Mouse (Mus musculus) MEL (cell line): ENCODE measurements around the gene Apobec3. TPM values are rescaled to one million over a fixed set of nuclear protein-coding genes. Genes with fewer than 3 reads are reported as not detected.
A peak's percentile ranks its signal among the peaks of the same experiment; 100 is the strongest.

Experiments
- DNase-seq: peaks from one replicate; pipeline ENCODE4 v3.0.0; 2011; ENCODE audit warnings: low read depth, low spot score
- H3K27ac ChIP-seq: 2 replicates; pipeline ENCODE4 v1.5.1; 2012; ENCODE audit warnings: low read depth, mild to moderate bottlenecking, control low read depth, low read length, moderate library complexity; ENCODE audit not compliant: control insufficient read depth
- H3K27me3 ChIP-seq, 2 experiments: fragments of 150-350 bp in 1 of 2; sonication (generic) in 1 of 2; 2 replicates each; pipeline ENCODE4 v1.6.1; 2012; ENCODE audit warnings: low read length in 2 of 2, mild to moderate bottlenecking in 2 of 2, improper control_type of control experiment in 1 of 2, moderate library complexity in 1 of 2; ENCODE audit not compliant: insufficient read depth in 2 of 2, control insufficient read depth in 1 of 2
- H3K36me3 ChIP-seq, 2 experiments: 2 replicates each; pipeline ENCODE4 v1.6.1; 2012 to 2014; ENCODE audit warnings: low read length in 2 of 2, improper control_type of control experiment in 1 of 2, inconsistent platforms in 1 of 2, mild to moderate bottlenecking in 1 of 2; ENCODE audit not compliant: insufficient read depth in 2 of 2, control insufficient read depth in 1 of 2
- H3K4me1 ChIP-seq, 2 experiments: fragments of 150-350 bp in 1 of 2; sonication (generic) in 1 of 2; 2 replicates each; pipeline ENCODE4 v1.6.1; 2012; ENCODE audit warnings: low read length in 2 of 2, improper control_type of control experiment in 1 of 2, mild to moderate bottlenecking in 1 of 2; ENCODE audit not compliant: insufficient read depth in 2 of 2, control insufficient read depth in 1 of 2
- H3K4me3 ChIP-seq, 2 experiments: fragments of 150-350 bp in 1 of 2; sonication (generic) in 1 of 2; 2 replicates each; pipeline ENCODE4 v1.5.1; 2012; ENCODE audit warnings: low read depth in 2 of 2, low read length in 2 of 2, mild to moderate bottlenecking in 2 of 2, moderate library complexity in 2 of 2, control low read depth in 1 of 2, improper control_type of control experiment in 1 of 2; ENCODE audit not compliant: control insufficient read depth in 1 of 2, insufficient read depth in 1 of 2
- H3K79me2 ChIP-seq: 2 replicates; pipeline ENCODE4 v1.6.1; 2012; ENCODE audit warnings: mild to moderate bottlenecking, low read length, moderate library complexity; ENCODE audit not compliant: control insufficient read depth, poor library complexity, insufficient read depth
- H3K9ac ChIP-seq: 2 replicates; pipeline ENCODE4 v1.6.1; 2012; ENCODE audit warnings: low read depth, mild to moderate bottlenecking, control low read depth, low read length, moderate library complexity; ENCODE audit not compliant: control insufficient read depth, poor library complexity, severe bottlenecking
- H3K9me3 ChIP-seq: fragments of 150-350 bp; sonication (generic); replicated peaks from 2 replicates; pipeline ENCODE4 v1.6.1; 2012; ENCODE audit warnings: mild to moderate bottlenecking, low read length, improper control_type of control experiment, moderate library complexity; ENCODE audit not compliant: insufficient read depth
- CHD1 ChIP-seq: IDR thresholded peaks from 2 replicates; pipeline ENCODE4 v1.6.1; 2012; ENCODE audit warnings: low read depth, mild to moderate bottlenecking, inconsistent platforms, low read length, improper control_type of control experiment
- CTCF ChIP-seq, 3 experiments: IDR thresholded peaks in 2 of 3; conservative IDR thresholded peaks in 1 of 3; 2 replicates each; pipeline ENCODE4 v1.5.1; 2011 to 2012; ENCODE audit warnings: low read length in 3 of 3, low read depth in 2 of 3, mild to moderate bottlenecking in 2 of 3, improper control_type of control experiment in 1 of 3, inconsistent platforms in 1 of 3, mixed read lengths in 1 of 3, moderate library complexity in 1 of 3; ENCODE audit not compliant: control insufficient read depth in 1 of 3, insufficient read depth in 1 of 3, poor library complexity in 1 of 3, severe bottlenecking in 1 of 3
- EP300 ChIP-seq, 2 experiments: IDR thresholded peaks; 2 replicates each; pipeline ENCODE4 v1.6.1; 2011; ENCODE audit warnings: improper control_type of control experiment in 2 of 2, low read length in 2 of 2, low read depth in 1 of 2, mild to moderate bottlenecking in 1 of 2
- ETS1 ChIP-seq: IDR thresholded peaks from 2 replicates; pipeline ENCODE4 v1.6.1; 2012; ENCODE audit warnings: low read depth, mild to moderate bottlenecking, inconsistent platforms, low read length, improper control_type of control experiment, moderate library complexity
- GATA1 ChIP-seq: IDR thresholded peaks from 2 replicates; pipeline ENCODE4 v1.6.1; 2011; ENCODE audit warnings: low read depth, low read length, improper control_type of control experiment
- HCFC1 ChIP-seq: IDR thresholded peaks from 2 replicates; pipeline ENCODE4 v1.6.1; 2012; ENCODE audit warnings: low read depth, mild to moderate bottlenecking, inconsistent platforms, low read length, improper control_type of control experiment, moderate library complexity
- MAFK ChIP-seq: IDR thresholded peaks from 2 replicates; pipeline ENCODE4 v1.6.1; 2011; ENCODE audit warnings: low read depth, mild to moderate bottlenecking, low read length, improper control_type of control experiment, borderline replicate concordance
- MAZ ChIP-seq: IDR thresholded peaks from 2 replicates; pipeline ENCODE4 v1.6.1; 2012; ENCODE audit warnings: low read depth, mild to moderate bottlenecking, inconsistent platforms, low read length, improper control_type of control experiment
- MEF2A ChIP-seq: IDR thresholded peaks from 2 replicates; pipeline ENCODE4 v1.6.1; 2014; ENCODE audit warnings: low read depth, mild to moderate bottlenecking, inconsistent platforms, low read length, improper control_type of control experiment; ENCODE audit not compliant: poor library complexity, insufficient replicate concordance, severe bottlenecking; ENCODE audit errors: extremely low read depth
- NELFE ChIP-seq: IDR thresholded peaks from 2 replicates; pipeline ENCODE4 v1.6.1; 2011; ENCODE audit warnings: low read depth, low read length, improper control_type of control experiment
- NRF1 ChIP-seq: IDR thresholded peaks from 2 replicates; pipeline ENCODE4 v1.6.1; 2014; ENCODE audit warnings: low read depth, mild to moderate bottlenecking, inconsistent platforms, low read length, improper control_type of control experiment, moderate library complexity; ENCODE audit not compliant: poor library complexity, insufficient read depth, severe bottlenecking
- POLR2A ChIP-seq, 2 experiments: IDR thresholded peaks; 2 replicates each; pipeline ENCODE4 v1.6.1; 2011 to 2012; ENCODE audit warnings: low read length in 2 of 2, mild to moderate bottlenecking in 2 of 2, control low read depth in 1 of 2, improper control_type of control experiment in 1 of 2, low read depth in 1 of 2, moderate library complexity in 1 of 2; ENCODE audit not compliant: control insufficient read depth in 1 of 2, insufficient read depth in 1 of 2, poor library complexity in 1 of 2
- POLR2AphosphoS2 ChIP-seq: IDR thresholded peaks from 2 replicates; pipeline ENCODE4 v1.6.1; 2011; ENCODE audit warnings: low read length, improper control_type of control experiment
- RAD21 ChIP-seq: IDR thresholded peaks from 2 replicates; pipeline ENCODE4 v1.6.1; 2011; ENCODE audit warnings: mild to moderate bottlenecking, low read depth, low read length, improper control_type of control experiment
- SIN3A ChIP-seq: IDR thresholded peaks from 2 replicates; pipeline ENCODE4 v1.6.1; 2012; ENCODE audit warnings: low read length, improper control_type of control experiment, inconsistent platforms
- SMC3 ChIP-seq: IDR thresholded peaks from 2 replicates; pipeline ENCODE4 v1.6.1; 2011; ENCODE audit warnings: low read depth, low read length, improper control_type of control experiment
- TAL1 ChIP-seq: IDR thresholded peaks from 2 replicates; pipeline ENCODE4 v1.6.1; 2012; ENCODE audit warnings: mild to moderate bottlenecking, inconsistent platforms, low read length, moderate library complexity, mixed read lengths
- UBTF ChIP-seq: IDR thresholded peaks from 2 replicates; pipeline ENCODE4 v1.6.1; 2012; ENCODE audit warnings: low read depth, mild to moderate bottlenecking, inconsistent platforms, low read length, improper control_type of control experiment, moderate library complexity, borderline replicate concordance; ENCODE audit not compliant: insufficient read depth
- USF2 ChIP-seq, 2 experiments: IDR thresholded peaks; 2 replicates each; pipeline ENCODE4 v1.6.1; 2011 to 2012; ENCODE audit warnings: improper control_type of control experiment in 2 of 2, low read length in 2 of 2, borderline replicate concordance in 1 of 2, inconsistent platforms in 1 of 2, low read depth in 1 of 2, mild to moderate bottlenecking in 1 of 2; ENCODE audit not compliant: insufficient read depth in 1 of 2
- ZC3H11A ChIP-seq: IDR thresholded peaks from 2 replicates; pipeline ENCODE4 v1.6.1; 2012; ENCODE audit warnings: low read depth, mild to moderate bottlenecking, inconsistent platforms, low read length, improper control_type of control experiment
- ZKSCAN1 ChIP-seq: IDR thresholded peaks from 2 replicates; pipeline ENCODE4 v1.6.1; 2012; ENCODE audit warnings: low read depth, mild to moderate bottlenecking, inconsistent platforms, low read length, improper control_type of control experiment, moderate library complexity
- ZMIZ1 ChIP-seq: IDR thresholded peaks from 2 replicates; pipeline ENCODE4 v1.6.1; 2012; ENCODE audit warnings: low read depth, mild to moderate bottlenecking, inconsistent platforms, low read length, improper control_type of control experiment, moderate library complexity
- ZNF384 ChIP-seq: IDR thresholded peaks from 2 replicates; pipeline ENCODE4 v1.6.1; 2012; ENCODE audit warnings: low read depth, mild to moderate bottlenecking, inconsistent platforms, low read length, improper control_type of control experiment
- polyA plus RNA-seq, 2 experiments: library from polyadenylated mRNA; stranded (reverse) in 1 of 2; unstranded in 1 of 2; fragments of >175 nt in 1 of 2; fragments of >200 nt in 1 of 2; gene quantifications; 2 replicates each; pipeline versions ENCODE4 v1.2.1 to v1.2.4; 2012; ENCODE audit warnings: low replicate concordance in 2 of 2, low read depth in 1 of 2; ENCODE audit not compliant: insufficient read length in 2 of 2, insufficient read depth in 1 of 2, missing spikeins in 1 of 2
- total RNA-seq: library from RNA; depleted of rRNA; stranded (reverse); fragments of 300-350 nt; gene quantifications from 2 replicates; pipeline ENCODE4 v1.2.3, GENCODE M21; 2012

The Apobec3 gene
- total and polyA plus RNA-seq, 3 experiments, result 22.2 to 38.6 TPM; not detected in 1

DNA sequence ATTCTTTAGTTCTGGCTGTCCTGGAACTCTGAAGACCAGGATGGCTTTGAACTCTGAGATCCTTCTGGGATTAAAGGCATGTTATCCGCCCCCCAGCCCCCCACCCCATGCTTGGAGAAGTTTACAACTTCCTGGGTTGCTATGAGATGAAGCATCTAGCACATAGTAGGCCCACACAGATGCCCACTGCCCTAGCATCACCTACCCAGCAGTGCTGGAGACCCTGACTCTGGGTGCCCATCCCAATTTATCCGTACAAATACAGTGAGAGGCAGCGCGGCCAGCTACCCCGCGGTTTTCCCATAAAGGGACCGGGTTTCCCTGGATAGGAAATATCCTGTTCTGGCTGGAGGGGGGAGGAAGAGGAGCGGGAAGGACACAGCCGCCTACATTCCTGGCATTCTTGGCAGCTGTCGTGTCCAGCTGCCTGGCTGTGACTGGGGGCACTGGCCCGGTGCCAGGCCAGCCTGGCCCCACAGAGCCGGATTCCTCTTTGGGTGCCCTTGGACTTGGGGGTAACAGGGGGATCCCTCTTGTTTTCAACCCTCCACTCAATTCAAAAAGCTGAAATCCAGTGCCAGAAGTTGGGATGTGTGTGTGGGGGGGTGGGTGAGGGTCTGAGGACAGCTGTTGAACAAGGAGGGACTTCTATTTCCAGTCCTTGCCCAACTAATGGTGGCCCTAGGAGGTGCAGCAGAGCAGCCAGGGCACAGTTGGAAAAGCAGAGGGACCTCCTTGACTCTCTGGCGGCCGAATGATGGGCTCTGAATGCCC lies 60.5 kb downstream of the Apobec3 start:
- no peak for DNase-seq
- Histone ChIP-seq H3K9ac (no peak overlapping the region), H3K36me3 (no peaks in the 10 kb centered on the region), H3K9me3 (no peaks in the 10 kb centered on the region), H3K79me2 (no peaks in the 10 kb centered on the region), H3K27me3 (no peaks in the 10 kb centered on the region), H3K4me1 (no peaks in the 10 kb centered on the region), H3K4me3 (no peak overlapping the region), H3K27ac (no peak overlapping the region)
- TF ChIP-seq CHD1 (no peak), NELFE (no peak), ZKSCAN1 (peak; percentile 53; the same call in 1 of the 2 replicates), MAFK (no peak), MEF2A (no peak), POLR2AphosphoS2 (no peak)

DNA sequence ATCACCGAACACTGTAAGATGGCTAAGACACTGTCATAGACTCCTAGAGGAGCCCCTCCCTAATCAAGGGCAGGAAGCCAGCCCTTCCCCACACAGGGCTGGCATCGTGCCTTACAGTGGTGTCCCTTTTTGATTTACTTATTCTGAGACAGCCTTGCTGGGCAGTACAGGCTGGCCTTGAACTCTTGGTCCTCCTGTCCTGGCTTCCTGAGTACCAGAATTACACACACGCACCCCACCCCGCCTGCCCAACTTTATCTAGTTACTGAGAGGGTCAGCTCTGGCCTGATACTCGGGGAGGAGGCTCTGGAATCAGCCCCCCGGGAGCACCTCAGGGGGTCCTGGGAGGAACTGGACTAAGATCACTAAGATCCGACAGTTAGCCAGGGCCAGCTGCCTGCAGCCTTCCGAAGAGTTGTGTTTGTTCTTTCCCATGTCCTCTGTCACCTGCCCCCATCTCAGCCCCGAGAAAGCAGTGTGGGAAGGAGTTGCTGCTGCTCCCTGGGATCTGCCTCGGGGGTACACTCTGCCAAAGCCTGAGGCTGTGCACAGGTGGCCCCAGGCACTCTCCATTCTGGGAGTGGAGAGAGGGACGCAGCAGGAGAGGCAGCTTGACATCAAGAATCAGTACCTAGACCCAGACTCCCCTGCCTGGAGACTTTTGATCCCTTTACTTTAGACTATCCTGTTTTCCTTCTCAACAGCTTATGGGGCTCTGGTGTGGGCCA lies 61.2 kb downstream of the Apobec3 start:
- H3K79me2 ChIP-seq, result no peaks in the 10 kb centered on the region
- H3K27ac ChIP-seq, result no peak overlapping the region
- H3K4me3 ChIP-seq, result no peak overlapping the region
- no peaks in the 10 kb centered on the region for H3K27me3 ChIP-seq
- H3K36me3 ChIP-seq, result no peaks in the 10 kb centered on the region
- H3K4me1 ChIP-seq, result no peaks in the 10 kb centered on the region
- no peak overlapping the region for H3K9ac ChIP-seq
- H3K9me3 ChIP-seq, result no peaks in the 10 kb centered on the region
- TF ChIP-seq RAD21 (no peak), UBTF (no peak), ZNF384 (no peak), POLR2AphosphoS2 (no peak), ETS1 (no peak), ZMIZ1 (no peak), CHD1 (no peak), USF2 (IDR thresholded peaks at IDR 0.05; ENCODE audit: borderline replicate concordance in 1 of 2, insufficient read depth in 1 of 2, low read depth in 1 of 2, low read length in 2 of 2) (no peak), TAL1 (no peak), SIN3A (no peak), SMC3 (no peak), NRF1 (no peak), EP300 (IDR thresholded peaks at IDR 0.05; ENCODE audit: low read depth in 1 of 2, low read length in 2 of 2) (no peak), CTCF (IDR thresholded peaks at IDR 0.05 in 2 of 3, conservative IDR thresholded peaks at IDR 0.05 in 1 of 3; ENCODE audit: control insufficient read depth in 1 of 3, insufficient read depth in 1 of 3, low read depth in 2 of 3, low read length in 3 of 3, poor library complexity in 1 of 3, severe bottlenecking in 1 of 3) (no peak), MEF2A (no peak), GATA1 (no peak), ZC3H11A (no peak), HCFC1 (no peak), MAZ (no peak), POLR2A (IDR thresholded peaks at IDR 0.05; ENCODE audit: control insufficient read depth in 1 of 2, insufficient read depth in 1 of 2, low read depth in 1 of 2, low read length in 2 of 2, poor library complexity in 1 of 2) (no peak)
- TF ChIP-seq, all 39 proteins: peak for 0
- DNase-seq, result no peak
